Mouse (Mus musculus): ENCODE measurements around the gene Dgkg.

DNA sequence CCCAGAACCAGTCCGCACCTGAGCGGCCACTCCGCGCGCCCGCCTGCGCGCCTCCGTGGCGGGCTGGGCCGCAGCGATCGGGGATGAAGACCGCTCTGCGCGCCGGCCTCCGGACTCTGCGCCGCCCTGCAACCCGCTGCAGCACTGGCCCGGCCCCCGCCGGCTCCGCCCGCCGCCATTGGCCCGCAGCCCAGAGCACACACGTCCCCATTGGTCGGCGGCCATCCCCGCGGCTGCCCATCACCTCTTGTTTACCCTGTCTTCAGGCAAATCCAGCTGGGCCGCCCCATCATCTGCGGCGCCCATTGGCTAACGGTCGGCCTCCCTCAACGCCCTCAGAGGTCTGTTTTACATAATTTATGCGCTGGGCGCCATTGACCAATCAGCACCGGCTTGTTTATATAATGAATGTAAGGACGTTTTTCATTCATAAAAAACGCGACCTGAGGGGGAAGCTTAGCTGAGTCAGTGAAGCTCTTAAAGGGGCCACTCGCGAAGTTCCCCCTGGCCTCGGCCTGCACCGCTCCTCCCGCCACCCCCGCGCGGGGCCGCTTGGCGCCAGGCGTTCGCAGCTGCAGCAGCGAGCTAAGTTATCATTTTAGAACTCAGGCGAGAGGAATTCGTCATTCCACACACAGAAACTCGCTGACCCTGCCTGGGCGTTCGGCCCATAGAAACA is 217.4 kb downstream of the Dgkg start, which contains the start of gene Etv5:
- no peak for TF ChIP-seq CTCF (IDR thresholded peaks at IDR 0.05; ENCODE audit: borderline replicate concordance, insufficient read depth, low read depth, low read length)
- peak; percentile 59; the same call in 1 of the 2 replicates for TF ChIP-seq POLR2A (IDR thresholded peaks at IDR 0.05; ENCODE audit: borderline replicate concordance, insufficient read depth, low read length)

Data from cerebellum, adult 2 months (tissue).